Mouse (Mus musculus): Measurements from ENCODE around the gene Ppm1d.
A peak's percentile ranks its signal among the peaks of the same experiment; 100 is the strongest.

Ppm1d gene

DNA sequence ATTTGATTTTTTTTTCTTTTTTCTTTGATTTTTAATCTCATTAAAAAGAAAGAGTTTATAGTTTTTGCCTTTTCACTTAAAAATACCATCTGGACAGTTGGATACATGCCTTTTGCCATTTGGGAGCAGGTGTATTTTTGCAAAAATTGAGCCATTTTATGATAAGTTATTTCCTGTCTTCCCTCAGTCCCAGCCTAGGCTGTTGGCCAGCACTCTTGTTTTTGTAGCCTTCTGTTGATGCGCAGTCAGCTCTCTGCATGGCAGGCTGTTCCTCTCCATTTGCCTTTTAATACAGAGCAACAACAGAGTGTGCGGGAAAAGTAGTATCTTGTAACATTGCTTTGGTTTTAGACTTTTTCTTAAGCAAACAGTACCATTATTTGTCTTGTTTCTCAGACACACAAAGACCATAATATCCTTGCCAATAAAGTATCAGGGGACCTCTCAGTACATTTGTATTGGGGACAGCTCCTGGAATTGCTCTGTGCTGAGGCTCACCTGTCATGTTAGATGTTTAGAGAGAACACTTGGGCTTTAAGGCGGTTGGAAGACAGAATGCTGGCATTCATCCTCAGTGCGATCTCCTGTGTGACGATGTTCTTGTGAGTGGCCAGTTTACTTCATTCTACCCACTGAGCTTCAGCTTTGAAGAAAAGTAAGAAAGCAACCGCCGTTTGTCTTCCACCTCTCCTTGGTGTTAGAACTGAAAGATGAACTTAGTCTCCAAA, 18.3 kb downstream of the Ppm1d start:
- no peak for DNase-seq (ENCODE audit: low read depth, low spot score)

DNA sequence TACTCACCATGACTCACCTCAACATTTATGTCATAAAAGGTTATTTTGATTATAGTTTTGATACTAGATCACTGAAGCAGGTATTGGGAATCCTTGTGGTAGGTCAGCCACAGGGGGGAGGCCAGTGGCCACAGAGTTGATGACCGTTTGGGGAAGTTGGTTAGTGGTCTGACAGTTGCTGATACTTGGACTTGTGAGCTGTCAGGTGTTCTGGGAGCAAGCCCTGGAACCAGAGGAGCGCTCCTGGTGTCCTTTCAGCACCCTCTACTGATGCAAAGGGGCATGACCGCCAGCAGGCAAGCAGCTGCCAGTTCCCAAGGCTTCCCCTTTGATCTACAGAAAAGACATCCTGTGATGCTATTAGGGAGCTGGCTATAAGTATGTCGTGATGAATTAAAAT, 23.7 kb downstream of the Ppm1d start:
- DNase-seq (ENCODE audit: low read depth, low spot score) = peak; percentile 70

DNA sequence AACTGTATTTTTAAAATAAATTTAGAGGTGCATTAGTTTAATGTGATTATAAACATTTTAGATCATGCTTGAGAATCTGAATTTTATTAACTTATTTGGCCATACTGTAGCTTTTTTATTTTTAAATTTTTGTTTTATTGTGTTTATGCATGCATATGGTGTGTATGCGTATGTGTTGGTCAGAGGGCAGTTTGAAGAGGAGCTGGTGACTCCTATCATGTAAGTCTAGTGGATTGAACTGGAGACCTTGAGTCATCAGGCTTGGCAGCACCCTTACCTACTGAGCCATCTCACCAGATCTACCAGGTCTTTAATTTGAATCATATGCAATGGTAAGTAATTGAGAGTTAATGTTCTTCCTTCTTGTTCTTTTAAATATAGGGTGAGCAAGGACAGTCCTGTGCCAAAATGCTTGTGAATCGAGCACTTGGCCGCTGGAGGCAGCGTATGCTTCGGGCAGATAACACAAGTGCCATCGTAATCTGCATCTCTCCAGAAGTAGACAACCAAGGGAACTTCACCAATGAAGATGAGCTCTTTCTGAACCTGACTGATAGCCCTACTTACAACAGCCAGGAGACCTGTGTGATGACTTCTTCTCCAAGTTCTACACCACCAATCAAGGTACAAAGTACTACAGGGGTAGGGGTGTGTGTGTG, 28.3 kb downstream of the Ppm1d start:
- no peak for DNase-seq (ENCODE audit: low read depth, low spot score)

DNA sequence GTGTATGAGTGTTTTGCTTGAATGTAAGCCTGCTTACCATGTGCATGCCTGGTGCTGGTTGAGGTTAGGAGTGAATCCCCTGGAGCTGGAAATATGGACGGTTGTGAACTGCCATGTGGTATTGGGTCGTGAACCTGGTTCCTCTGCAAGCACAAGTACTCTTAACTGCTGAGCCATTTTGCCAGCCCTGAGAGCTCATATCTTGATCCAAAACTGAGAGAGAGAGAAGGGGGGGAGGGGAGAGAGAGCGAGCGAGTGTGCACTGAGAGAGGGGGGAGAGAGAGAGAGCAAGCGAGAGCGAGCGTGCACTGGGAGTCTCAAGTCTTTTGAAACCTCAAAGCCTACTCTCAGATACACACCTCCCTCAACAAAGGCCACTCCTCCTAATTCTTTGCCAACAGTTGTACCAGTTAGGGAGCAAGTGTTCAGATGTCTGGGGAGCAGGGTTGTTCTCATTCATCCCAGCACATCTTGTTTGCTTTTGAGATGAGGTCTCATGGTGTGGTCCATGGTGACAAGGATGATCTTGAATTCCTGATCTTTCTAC, 29.1 kb downstream of the Ppm1d start:
- no peak for DNase-seq (ENCODE audit: low read depth, low spot score)

DNA sequence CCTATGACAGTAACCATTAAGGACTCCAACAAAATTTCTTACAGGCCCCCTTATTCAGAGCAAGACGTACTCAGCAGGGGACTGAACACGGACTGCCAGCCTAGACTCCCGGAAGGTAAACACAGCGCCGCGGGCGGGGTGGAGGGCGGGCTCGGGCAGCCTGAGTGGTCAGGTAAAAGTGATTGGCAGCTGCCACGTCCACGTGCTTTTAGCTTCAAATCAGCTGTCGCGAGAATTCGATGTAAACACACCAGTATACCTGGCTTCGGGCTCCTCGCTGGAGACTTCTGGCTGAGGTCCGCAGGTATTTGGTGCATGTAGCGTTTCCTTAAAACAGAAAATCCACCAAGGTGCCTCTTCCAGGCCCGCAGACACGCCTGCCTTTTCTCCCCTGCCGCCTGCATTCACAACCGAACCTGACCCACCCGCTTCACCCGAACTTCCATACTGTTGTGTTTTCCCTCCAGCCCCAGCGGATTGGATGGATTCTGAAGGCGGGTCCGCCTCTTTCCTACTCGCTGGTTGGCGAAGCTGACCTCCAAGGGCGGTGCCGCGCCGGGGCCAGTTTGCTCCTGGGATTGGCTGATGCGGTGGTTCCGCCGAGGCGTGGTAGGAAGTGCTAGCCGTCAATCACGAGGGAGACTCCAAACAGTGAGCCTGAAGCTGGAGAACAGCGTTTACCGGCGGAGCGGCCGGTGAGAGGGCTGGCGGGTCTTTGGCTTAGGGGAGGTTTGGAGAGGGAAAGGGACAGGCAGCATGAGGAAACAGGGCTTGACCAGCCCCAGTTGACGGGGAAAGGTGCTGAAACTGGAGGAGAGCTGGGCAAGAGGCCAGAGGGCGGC, 41.7 kb downstream of the Ppm1d start, which contains the start of gene Bcas3:
Gene Bcas3, plus strand, starts transcription at position 629 of the 842 bp plus-strand sequence.
- DNase-seq (ENCODE audit: low read depth, low spot score) = peak; percentile 100

DNA sequence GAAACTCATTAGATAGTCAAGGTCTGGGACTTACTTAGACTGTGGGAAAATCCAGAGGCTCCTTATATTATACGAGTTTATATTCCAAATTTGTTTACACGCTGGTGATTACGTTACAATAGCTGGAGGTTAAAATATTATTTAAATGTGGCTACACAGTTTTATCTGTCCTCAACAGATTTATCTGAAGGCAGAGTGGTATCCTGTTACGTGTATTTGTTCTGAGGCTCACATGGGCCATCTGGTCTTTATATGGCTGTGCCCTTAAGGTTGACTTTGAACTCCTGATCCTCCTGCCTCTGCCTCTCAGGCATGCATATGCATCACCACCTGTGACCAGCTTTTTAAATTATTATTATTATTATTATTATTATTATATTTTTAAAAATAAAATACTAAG, 42.8 kb downstream of the Ppm1d start:
- DNase-seq (ENCODE audit: low read depth, low spot score) = no peak

DNA sequence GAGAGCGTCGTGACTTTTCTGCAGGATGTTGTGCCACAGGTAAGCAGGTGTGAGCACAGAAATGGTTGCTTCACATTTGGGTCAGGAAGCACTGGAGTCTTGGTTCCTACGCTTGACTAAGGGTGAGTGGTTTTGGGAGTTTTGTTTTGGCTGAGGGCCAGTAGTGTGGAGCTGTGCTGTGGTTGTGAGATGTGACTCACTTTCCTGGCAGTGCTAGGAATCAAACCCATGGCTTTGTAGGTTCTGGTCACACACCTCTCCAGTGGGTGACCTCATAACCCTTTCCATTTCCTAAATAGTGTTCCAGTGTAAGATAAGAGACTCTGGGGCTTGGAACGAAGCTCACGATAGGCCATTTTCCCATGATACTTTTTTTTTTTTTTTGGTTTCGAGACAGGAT, 48.6 kb downstream of the Ppm1d start:
- DNase-seq (ENCODE audit: low read depth, low spot score) = no peak

DNA sequence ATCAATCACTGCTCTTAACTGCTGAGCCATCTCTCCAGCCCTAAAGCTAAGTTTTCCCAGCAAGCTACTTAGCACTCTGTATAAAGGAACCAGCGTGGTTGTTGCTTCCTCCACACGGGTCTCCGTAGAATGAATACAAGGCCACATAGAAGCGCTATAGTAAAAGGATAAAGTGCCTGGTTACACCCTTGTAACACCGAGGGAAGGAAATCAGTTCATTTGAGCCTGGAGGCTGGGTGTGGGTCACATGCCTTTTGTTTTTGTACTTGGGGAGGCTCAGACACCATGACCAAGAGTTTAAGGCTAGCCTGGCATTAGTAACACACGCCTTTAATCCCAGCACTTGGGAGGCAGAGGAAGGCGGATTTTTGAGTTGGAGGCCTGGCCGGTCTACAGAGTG, 50.6 kb downstream of the Ppm1d start:
- DNase-seq (ENCODE audit: low read depth, low spot score) = peak; percentile 82

DNA sequence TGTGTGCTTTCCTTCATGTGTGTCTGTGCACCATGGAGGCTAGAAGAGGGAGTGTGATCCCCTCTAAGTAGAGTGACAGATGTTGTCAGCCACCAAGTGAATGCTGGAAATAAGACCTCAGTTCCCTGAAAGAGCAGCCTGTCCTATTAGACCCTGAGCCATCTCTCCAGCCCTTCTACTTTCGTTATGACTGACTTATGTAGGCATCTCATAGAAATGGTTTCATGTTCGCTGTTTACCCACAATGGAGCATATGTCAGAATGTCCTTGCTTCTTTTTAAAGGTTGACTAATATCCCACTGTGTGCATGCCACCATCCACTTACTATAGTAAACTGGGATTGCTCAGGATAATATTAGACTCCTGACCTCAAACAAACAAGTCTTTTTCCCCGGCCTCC, 55.1 kb downstream of the Ppm1d start:
- no peak for DNase-seq (ENCODE audit: low read depth, low spot score)

DNA sequence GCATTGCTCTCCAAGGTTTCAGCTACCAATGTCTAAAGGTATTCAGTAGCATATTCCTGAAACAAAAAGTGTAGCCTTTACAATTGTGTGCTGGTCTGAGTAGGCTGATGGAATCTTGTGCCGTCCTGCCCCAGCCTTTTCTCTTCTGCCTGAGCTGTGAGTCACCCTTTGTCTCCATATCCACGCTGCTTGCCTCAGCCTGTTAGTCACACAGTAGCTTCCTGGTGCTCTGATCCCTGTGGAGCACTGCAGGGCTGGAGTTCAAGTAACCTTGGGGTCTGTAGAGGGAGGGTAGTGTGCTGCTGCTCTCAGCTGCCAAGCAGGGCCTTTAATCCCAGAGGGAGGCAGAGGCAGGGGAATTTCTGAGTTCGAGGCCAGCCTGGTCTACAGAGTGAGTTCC, 56.8 kb downstream of the Ppm1d start:
- no peak for DNase-seq (ENCODE audit: low read depth, low spot score)

DNA sequence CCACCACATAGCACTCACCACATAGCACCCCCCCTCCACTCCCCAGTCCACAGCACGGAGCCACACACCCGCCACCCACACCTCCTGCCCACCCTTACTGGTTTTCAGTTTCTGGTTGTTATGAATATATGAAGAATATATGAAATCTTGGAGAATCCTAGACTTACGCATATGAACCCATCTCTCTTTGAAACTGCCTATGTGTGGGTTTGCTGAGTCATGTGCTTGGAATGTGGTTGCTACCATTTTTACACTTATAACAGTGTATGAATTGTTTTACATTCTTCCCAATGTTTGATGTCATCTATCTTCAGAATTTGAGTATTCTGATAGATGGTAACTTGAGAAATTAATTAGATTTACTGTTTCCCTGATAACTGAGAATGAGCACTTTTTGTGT, 68.0 kb downstream of the Ppm1d start:
- no peak for DNase-seq (ENCODE audit: low read depth, low spot score)

DNA sequence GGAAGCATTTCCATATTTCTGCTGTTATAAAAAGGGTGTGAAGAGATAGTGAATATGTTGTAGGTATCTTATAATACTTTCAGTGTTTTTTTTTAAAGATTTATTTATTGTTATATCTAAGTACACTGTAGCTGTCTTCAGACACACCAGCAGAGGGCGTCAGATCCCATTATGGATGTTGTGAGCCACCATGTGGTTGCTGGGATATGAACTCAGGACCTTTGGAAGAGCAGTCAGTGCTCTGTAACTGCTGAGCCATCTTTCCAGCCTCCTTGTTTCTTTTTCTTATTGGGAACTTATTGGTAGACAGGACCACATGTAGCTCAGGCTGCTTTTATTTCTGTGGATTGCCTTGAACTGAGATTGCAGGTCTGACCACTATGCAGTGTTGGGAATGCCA, 69.0 kb downstream of the Ppm1d start:
- DNase-seq (ENCODE audit: low read depth, low spot score) = no peak

DNA sequence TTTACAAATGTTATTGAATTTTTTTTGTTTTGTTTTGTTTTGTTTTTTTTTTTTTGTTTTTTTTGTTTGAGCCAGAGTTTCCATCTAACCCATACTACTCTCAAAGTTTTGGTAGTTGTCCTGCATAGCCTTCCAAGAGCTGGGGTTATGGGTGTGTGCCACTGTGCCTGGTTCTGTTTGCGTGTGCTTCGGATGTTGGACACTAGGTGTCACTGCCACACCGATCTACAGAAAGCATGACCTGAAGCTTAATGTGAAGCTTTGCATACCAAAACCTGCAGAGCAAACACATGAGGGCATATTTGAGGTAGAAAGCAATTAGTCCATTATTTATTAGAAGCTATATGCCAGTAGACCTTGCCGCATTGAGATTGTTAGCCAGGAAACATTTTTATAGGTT, 71.0 kb downstream of the Ppm1d start:
- DNase-seq (ENCODE audit: low read depth, low spot score) = peak; percentile 80

DNA sequence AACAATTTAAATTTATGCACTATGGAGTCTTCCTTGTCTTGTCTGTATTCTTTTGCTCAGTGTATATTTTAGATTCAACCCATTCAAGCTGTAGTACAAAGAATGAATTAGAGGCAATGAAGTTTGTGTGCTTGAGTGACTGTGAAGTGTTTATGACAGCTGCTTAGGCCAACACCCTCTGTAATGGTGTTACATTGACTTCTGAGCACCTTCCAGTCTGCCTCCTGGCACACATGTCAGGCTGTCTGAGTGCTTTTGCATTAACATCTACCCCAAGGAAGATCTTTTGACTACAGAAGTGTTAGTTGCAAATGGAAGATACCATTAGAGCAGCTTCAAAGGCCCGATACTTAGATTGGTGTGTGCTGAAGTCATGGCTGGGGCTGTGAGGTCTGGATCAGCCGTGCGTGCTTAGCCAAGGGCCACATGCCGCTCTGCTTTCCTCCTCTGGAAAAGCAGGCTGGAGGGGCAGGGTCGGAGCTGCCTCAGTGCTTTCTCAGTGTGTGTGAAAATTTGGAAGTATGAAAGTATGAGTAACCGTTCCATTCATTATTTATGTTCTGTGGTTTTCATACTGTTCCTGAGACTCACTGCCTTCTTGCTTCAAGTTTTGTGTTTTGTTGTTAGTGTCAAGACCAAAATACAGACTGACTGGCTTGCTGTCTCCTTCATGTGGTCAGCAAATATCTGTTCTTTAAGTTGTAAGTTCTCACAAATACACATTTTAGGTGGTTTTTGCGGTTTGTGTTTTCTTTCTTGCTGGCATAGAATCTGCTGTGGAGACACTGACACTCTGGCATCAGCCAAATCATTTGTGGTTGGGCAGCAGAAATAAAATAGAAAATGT, 73.2 kb downstream of the Ppm1d start:
- no peak for DNase-seq (ENCODE audit: low read depth, low spot score)

DNA sequence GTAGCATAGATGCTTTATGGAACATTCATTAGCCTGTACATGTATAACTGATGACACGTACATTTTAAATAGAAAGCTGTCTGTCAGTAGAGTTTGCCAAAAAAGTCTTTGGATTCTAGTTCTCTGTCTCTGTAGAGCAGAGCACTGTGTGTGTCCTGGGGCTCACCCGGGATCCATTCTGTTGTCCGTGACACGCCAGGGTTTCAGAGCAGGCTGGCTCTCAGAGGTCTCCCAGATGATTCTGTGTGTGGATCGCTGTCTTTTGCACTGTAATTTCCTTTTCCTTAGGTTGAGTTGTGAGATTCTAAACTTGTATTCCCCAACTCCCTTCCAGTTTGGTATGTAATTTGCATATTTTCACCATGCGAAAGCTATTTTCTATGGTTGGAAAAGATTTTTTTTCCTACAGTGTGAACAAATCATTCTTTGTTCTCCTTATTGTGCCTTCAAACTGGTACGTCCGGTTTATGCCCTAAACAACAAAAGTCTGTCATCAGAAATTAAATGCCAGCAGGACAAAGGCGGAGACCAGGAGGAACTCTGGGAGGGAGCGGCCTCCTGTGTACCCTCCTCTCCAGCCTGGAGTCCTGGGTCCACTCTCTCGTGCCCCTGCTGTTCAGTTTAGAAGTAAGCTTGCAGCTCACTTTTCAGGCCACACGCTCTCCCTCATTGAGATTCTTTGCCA, 81.3 kb downstream of the Ppm1d start:
- DNase-seq (ENCODE audit: low read depth, low spot score) = peak; percentile 65

DNA sequence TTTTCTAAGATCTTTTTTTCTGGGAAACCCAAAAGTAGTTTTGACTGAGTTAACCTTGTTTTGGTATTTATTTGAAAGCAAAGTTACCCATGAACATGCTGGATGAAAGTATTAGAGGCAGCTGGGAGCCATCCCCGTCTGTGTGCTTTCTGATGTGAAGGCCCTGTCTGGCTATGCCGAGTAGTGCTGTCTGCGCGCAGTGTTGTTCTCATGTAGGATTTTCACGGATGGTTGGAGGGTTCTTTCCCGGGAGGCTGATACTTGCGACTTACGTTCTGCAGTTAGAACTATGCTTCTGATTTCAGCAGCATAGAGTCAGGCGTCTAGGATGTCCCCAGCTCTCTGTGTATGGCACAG, 81.8 kb downstream of the Ppm1d start:
- no peak for DNase-seq (ENCODE audit: low read depth, low spot score)

DNA sequence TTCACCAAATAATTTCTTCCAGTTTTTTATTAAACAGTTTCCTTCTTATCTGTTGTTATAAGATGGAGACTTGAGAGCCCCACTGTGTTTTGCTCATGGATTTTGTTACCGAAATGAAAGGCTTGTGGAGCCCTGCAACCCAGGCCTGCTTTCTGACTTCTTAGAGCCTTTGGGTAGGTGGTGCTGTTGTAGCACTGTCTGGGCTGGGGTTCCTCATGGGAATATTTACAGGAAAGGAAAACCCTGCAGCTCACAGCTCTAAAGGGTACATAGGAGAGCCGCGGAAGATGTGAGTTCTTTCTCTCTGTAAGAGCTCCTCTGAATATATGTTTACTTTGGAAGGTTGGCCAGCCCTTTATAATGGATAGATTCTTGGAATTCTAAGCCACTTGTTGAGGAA, 82.9 kb downstream of the Ppm1d start:
- no peak for DNase-seq (ENCODE audit: low read depth, low spot score)

DNA sequence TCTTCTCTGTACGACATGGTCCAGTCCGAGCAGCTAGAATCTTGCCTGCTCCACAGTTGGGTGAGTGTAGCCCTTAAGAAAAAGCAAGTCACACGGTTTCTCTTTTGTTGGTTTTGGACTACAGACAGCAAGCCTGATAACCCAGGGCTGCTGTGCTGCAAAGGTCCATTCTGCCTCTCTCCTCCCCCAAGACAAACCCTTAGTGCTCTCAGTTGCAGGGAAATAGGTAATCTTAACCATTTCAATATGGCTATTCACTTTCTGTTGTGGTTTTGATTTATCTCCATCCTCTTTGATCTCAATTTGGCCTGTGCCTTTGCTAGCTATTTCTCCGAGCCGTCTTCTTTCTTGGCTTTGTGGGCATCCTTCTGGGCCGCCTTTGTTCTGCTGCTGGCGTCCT, 84.3 kb downstream of the Ppm1d start:
- no peak for DNase-seq (ENCODE audit: low read depth, low spot score)
